Mouse (Mus musculus): ENCODE measurements around the gene Hsph1.

Gene Hsph1

GRCm38 (mm10) chr5:149636075-149636920 lies at the start of gene Hsph1:
Hsph1 (minus strand) TSS chr5:149636376.
- in situ Hi-C loops (cut with MseI, MboI) = no loop called here

- in situ Hi-C loops (cut with MseI, MboI) = no loop called here
These were observed 44.8 kb upstream of the Hsph1 start for GRCm38 (mm10) chr5:149680946-149681345.

- in situ Hi-C loops (cut with MseI, MboI) = no loop called here
These were observed 43.7 kb upstream of the Hsph1 start for GRCm38 (mm10) chr5:149679886-149680285.

- in situ Hi-C loops (cut with MseI, MboI) = no loop called here
These were observed 43.2 kb upstream of the Hsph1 start for GRCm38 (mm10) chr5:149679362-149679761.

- in situ Hi-C loops (cut with MseI, MboI) = no loop called here
These were observed 42.8 kb upstream of the Hsph1 start for GRCm38 (mm10) chr5:149678990-149679348.

GRCm38 (mm10) chr5:149678100-149678989 lies 42.2 kb upstream of the Hsph1 start, which contains the start of gene B3glct:
B3glct (plus strand) TSS chr5:149678230.
- in situ Hi-C loops (cut with MseI, MboI) = no loop called here

- in situ Hi-C loops (cut with MseI, MboI) = no loop called here
These were observed 41.0 kb upstream of the Hsph1 start for GRCm38 (mm10) chr5:149677196-149677595.

GRCm38 (mm10) chr5:149663417-149663816 lies 27.2 kb upstream of the Hsph1 start:
- in situ Hi-C loops (cut with MseI, MboI) = no loop called here

GRCm38 (mm10) chr5:149662980-149663379 lies 26.8 kb upstream of the Hsph1 start:
- in situ Hi-C loops (cut with MseI, MboI) = no loop called here

- in situ Hi-C loops (cut with MseI, MboI) = no loop called here
These were observed 25.3 kb upstream of the Hsph1 start for GRCm38 (mm10) chr5:149661428-149661827.

GRCm38 (mm10) chr5:149659414-149659780 lies 23.2 kb upstream of the Hsph1 start:
- in situ Hi-C loops (cut with MseI, MboI) = no loop called here

- in situ Hi-C loops (cut with MseI, MboI) = no loop called here
These were observed 22.7 kb upstream of the Hsph1 start for GRCm38 (mm10) chr5:149658741-149659413.

GRCm38 (mm10) chr5:149658022-149658421 lies 21.8 kb upstream of the Hsph1 start:
- in situ Hi-C loops (cut with MseI, MboI) = no loop called here

GRCm38 (mm10) chr5:149655636-149656035 lies 19.5 kb upstream of the Hsph1 start:
- in situ Hi-C loops (cut with MseI, MboI) = no loop called here

GRCm38 (mm10) chr5:149650179-149650553 lies 14.0 kb upstream of the Hsph1 start:
- in situ Hi-C loops (cut with MseI, MboI) = no loop called here

- in situ Hi-C loops (cut with MseI, MboI) = no loop called here
These were observed 13.5 kb upstream of the Hsph1 start for GRCm38 (mm10) chr5:149649499-149650178.

- in situ Hi-C loops (cut with MseI, MboI) = no loop called here
These were observed 12.8 kb upstream of the Hsph1 start for GRCm38 (mm10) chr5:149648895-149649406.

GRCm38 (mm10) chr5:149648196-149648595 lies 12.0 kb upstream of the Hsph1 start:
- in situ Hi-C loops (cut with MseI, MboI) = no loop called here

- in situ Hi-C loops (cut with MseI, MboI) = no loop called here
These were observed 11.4 kb upstream of the Hsph1 start for GRCm38 (mm10) chr5:149647367-149648115.

- in situ Hi-C loops (cut with MseI, MboI) = no loop called here
These were observed 6.8 kb upstream of the Hsph1 start for GRCm38 (mm10) chr5:149642783-149643509.

Data from mouse trophoblast stem cell (cell line).